Mouse (Mus musculus): ENCODE measurements around the gene Mndal.
"Not testable (repeated sequence)": the region's sequence is repeated elsewhere in the genome, so short reads cannot be mapped to it uniquely, and the experiment has no call there.

Gene Mndal

GRCm38 (mm10) chr1:173941924-173942779 lies at the start of gene Mndal, which contains the start of gene Ifi203:
Mndal (minus strand) TSS chr1:173942491.
Ifi203 (minus strand) TSS chr1:173942672.
- peak; percentile 22 to 48 for DNase-seq (ENCODE audit: low spot score in 2 of 2)

- DNase-seq (ENCODE audit: low spot score in 2 of 2), result not testable (repeated sequence)
These were observed 40.5 kb upstream of the Mndal start, which contains the start of gene Ifi202b for GRCm38 (mm10) chr1:173982694-173983305. Ifi202b (minus strand) TSS chr1:173982744.

- DNase-seq (ENCODE audit: low spot score in 2 of 2), result peak in 1 of 2 experiments; percentile 1
These were observed 38.7 kb upstream of the Mndal start for GRCm38 (mm10) chr1:173981038-173981437.

- no peak for DNase-seq (ENCODE audit: low spot score in 2 of 2)
These were observed 35.3 kb upstream of the Mndal start for GRCm38 (mm10) chr1:173977622-173978021.

- DNase-seq (ENCODE audit: low spot score in 2 of 2), result peak; percentile 12 to 34
These were observed 30.8 kb upstream of the Mndal start for GRCm38 (mm10) chr1:173973111-173973510.

GRCm38 (mm10) chr1:173961491-173961890 lies 19.2 kb upstream of the Mndal start:
- DNase-seq (ENCODE audit: low spot score in 2 of 2), result peak in 1 of 2 experiments; percentile 12

GRCm38 (mm10) chr1:173959998-173960397 lies 17.7 kb upstream of the Mndal start:
- DNase-seq (ENCODE audit: low spot score in 2 of 2), result not testable (repeated sequence)

GRCm38 (mm10) chr1:173955839-173956527 lies 13.7 kb upstream of the Mndal start:
- DNase-seq (ENCODE audit: low spot score in 2 of 2), result not testable (repeated sequence)

GRCm38 (mm10) chr1:173955071-173955796 lies 12.9 kb upstream of the Mndal start:
- DNase-seq (ENCODE audit: low spot score in 2 of 2), result no peak

- no peak for DNase-seq (ENCODE audit: low spot score in 2 of 2)
These were observed 11.3 kb upstream of the Mndal start for GRCm38 (mm10) chr1:173953563-173953962.

GRCm38 (mm10) chr1:173949044-173949443 lies 6.8 kb upstream of the Mndal start:
- not testable (repeated sequence) for DNase-seq (ENCODE audit: low spot score in 2 of 2)

- DNase-seq (ENCODE audit: low spot score in 2 of 2), result not testable (repeated sequence)
These were observed 432 bp upstream of the Mndal start for GRCm38 (mm10) chr1:173942780-173943066.

GRCm38 (mm10) chr1:173941522-173941921 lies 769 bp downstream of the Mndal start:
- not testable (repeated sequence) for DNase-seq (ENCODE audit: low spot score in 2 of 2)

- not testable (repeated sequence) for DNase-seq (ENCODE audit: low spot score in 2 of 2)
These were observed 23.0 kb downstream of the Mndal start for GRCm38 (mm10) chr1:173919279-173919678.

- no peak for DNase-seq (ENCODE audit: low spot score in 2 of 2)
These were observed 27.7 kb downstream of the Mndal start for GRCm38 (mm10) chr1:173914559-173914958.

- DNase-seq (ENCODE audit: low spot score in 2 of 2), result not testable (repeated sequence)
These were observed 29.0 kb downstream of the Mndal start for GRCm38 (mm10) chr1:173913256-173913791.

- DNase-seq (ENCODE audit: low spot score in 2 of 2), result peak; percentile 81 to 85
These were observed 29.6 kb downstream of the Mndal start, which contains the start of gene Ifi211 for GRCm38 (mm10) chr1:173912548-173913255. Ifi211 (minus strand) TSS chr1:173913046.

GRCm38 (mm10) chr1:173911808-173912464 lies 30.4 kb downstream of the Mndal start:
- no peak for DNase-seq (ENCODE audit: low spot score in 2 of 2)

- DNase-seq (ENCODE audit: low spot score in 2 of 2), result not testable (repeated sequence)
These were observed 33.9 kb downstream of the Mndal start for GRCm38 (mm10) chr1:173908390-173908789.

- not testable (repeated sequence) for DNase-seq (ENCODE audit: low spot score in 2 of 2)
These were observed 36.4 kb downstream of the Mndal start for GRCm38 (mm10) chr1:173905885-173906284.

Data from heart, adult 9 months (tissue).